Mouse (Mus musculus) frontal cortex, postnatal 25 days (tissue): ENCODE results near the gene Hook2.

Source experiments
- DNase-seq, 2 experiments: peaks; one replicate each; pipeline ENCODE4 v3.0.0; 2022; ENCODE audit warnings: low spot score in 2 of 2

The Hook2 gene

DNA sequence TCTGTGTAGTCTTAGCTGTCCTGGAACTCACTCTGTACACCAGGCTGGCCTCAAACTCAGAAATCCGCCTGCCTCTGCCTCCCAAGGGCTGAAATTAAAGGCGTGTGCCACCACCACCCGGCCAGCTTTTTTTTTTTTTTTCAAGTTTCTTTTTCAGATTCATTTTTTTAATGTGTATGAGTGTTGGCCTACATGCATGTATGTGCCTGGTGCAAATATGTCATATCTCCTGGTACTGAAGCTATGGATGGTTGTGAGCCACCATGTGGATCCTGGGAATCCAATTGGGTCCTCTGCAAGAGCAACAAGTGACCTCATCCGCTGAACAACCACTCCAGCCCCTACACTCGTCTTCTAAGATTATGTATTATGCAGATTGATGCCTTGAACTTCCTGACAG lies 3.0 kb upstream of the Hook2 start:
- no peak for DNase-seq

DNA sequence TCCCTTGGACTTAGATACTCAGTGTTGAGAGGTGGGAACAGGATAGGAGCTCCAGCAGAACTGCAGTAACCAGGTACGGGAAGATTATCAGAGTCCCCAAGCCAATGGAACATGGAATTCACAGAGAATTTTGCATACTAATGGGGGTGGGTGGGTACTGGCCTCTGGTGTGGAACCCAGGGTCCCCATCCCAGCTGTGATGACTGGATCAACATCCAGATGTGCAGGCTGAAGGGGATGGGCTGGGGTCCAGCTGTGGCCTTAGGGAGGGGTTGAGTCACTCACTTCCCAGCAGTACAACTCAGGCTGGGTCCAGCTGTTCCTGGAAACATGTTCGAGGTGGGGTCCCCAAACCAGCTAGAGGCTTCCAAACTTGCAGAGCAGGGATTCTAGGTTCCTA lies 2.5 kb upstream of the Hook2 start:
- no peak for DNase-seq

DNA sequence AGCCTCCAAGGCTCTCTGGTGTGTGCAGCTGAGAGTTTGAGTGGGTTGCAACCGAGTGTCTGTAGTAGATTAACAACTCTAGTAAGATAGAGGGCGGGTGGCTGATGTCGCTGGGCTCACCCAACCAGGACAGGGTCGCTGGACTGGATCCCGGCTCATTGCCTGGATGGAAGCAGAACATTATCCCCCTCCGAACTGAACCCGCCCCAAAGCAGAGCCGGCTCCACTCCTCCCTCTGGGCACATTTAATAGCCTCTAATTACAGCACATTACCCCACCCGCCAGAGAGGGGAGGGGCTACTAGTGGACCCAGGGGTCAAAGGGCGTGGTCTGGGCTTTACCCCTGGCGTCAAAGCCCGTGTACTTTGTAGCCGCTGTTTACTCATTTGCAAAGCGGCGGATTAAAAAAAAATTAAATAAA lies 1.1 kb upstream of the Hook2 start:
- no peak for DNase-seq

DNA sequence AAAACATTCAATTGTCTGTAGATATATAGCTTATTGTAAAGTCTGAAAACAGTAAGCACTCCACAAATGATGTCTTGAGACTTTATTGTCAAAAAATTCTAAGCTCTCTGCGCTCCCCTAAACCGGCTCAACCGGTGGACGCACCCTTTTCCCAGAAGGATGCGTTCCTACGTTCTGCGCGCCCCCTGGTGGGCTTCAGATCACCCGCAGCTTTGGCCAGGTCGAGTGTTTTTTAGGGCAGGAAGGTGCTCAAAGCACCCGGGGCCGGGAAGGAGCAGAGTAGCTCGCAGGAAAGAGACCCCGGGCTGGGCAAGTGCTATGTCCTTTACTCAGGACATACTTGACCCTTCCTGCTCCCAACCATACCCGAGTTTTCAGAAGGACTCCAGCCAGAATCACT lies 593 bp upstream of the Hook2 start:
- peak; percentile 87 for DNase-seq

DNA sequence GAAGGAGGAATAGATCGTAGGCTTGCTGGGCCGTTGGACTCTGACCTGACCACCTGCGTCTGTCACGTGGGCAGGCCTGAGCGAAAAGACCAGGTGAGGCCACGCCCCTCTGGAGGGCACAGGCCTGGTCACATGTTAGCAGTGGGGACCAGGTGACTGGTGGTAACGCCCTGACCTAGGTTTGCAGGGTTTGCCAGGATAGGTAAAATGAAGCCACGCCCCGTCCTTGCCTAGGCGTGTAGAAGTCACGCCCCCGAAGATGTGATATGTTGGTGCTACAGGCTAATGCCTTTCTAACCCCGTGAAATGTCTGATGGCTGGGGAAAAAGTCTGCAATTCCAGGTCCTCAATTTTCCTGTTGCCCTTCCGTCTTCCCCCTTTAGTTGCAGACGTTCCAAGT lies 433 bp downstream of the Hook2 start:
- no peak for DNase-seq

DNA sequence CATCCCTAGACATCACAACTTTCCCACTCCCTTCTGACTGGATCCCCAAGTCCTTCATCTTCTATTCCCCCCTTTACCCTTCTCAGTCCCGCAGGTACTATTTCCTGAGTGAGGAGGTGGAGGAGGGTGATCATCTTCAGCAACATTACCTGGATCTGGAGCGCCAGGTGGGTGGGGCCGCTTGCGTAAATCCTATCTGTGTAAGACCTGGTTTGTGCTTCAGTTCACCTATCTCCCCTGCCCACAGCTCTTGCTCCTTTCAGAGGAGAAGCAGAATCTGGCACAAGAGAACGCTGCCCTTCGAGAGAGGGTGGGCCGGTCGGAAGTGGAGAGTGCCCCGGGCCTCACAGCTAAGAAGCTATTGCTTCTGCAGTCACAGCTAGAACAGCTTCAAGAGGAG lies 4.0 kb downstream of the Hook2 start:
- DNase-seq = no peak

DNA sequence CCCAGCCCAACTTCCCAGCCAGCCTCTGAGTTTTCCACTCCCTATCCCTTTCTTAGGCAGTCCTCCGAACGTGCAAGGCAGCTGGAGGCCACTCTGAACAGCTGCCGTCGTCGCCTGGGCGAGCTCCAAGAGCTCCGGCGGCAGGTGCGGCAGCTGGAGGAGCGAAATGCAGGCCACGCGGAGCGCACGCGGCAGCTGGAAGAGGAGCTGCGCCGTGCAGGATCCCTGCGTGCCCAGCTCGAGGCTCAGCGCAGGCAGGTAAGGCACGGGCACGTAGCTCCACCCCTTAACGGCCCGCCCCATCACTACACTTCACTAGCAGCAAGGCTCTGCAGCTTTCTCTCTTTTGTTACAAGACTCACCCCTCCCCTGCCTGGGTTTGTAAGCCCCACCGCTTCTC lies 5.3 kb downstream of the Hook2 start:
- no peak for DNase-seq

DNA sequence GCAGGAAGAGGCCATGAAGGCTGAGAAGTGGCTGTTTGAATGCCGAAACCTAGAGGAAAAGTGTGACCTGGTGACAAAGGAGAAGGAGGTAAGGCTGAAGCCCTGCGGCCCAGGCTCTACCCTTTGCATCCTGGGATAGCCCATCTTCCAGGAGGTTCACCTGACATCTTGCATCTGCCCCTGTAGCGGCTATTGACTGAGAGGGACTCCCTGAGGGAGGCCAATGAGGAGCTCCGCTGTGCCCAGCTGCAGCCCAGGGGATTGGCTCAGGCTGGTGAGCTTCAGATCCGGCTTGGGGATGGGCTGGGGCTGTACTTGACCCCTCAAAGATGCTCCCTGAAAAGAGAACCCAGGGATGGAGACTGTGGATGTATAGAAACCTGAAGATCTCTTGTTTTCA lies 6.6 kb downstream of the Hook2 start:
- no peak for DNase-seq

DNA sequence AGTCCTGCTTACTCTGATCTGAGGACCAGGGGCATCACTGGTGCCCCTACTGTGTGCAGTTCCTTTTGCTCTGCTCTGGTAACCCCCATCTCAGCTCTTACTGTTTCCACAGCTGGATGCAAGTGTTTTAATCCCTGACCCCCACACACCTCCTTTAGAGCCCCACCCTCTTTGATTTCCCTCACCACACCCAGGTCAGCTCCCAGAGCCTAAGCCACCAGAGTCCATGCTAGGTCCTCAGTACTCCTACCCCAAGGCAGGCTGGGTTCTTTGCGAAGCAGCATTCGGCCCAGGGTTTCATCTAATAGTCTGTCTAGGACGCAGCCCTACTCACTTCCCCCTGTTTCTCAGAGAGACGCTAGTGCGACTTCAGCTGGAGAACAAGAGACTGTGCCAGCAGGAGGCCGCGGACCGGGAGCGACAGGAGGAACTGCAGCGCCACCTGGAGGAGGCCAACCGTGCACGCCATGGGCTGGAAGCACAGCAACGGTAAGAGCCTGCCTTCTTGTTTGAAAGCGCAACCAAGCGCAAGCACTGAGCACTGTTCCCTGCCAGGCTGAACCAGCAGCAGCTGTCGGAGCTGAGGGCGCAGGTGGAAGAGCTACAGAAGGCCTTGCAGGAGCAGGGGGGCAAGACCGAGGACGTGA lies 7.4 kb downstream of the Hook2 start:
- DNase-seq = peak; percentile 85 to 89

DNA sequence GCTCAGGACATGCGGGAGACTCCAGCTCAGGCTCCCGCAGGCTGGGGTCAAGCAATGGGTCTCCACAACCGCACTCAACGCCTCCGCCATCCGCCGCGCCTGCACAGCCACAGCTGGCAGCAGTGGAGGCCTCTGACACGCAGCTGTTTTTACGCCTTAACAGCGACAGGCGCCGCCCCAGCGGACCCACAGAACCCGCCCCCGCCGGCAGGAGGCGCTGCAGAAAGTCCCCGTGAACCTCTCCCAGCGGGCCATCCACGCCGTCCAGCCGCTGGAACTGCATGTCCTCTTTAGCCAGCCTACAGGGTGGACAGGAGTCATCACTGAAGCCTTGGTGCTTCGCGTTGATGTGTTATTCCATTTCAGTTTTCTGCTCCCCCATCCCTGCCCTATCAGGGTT lies 17.3 kb downstream of the Hook2 start:
- no peak for DNase-seq

DNA sequence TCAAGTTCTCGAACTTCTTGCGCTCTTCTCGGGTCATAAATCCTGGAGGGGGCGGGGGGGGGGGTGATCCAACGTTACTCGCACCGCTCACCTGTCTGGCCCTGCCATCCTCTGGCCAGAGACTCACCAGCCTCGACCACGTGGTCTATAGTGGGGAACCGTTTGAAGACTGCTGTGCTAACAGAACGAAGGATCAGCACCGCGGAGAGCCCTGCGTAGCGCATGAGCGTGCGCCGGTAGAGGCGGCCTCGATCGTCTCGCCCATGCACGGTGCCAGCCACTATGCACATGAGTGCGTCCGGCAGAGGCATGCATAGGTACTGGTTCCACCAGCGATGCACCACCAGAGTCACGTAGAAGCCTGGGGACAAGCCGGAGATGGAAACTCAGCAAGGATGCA lies 20.8 kb downstream of the Hook2 start:
- no peak for DNase-seq

DNA sequence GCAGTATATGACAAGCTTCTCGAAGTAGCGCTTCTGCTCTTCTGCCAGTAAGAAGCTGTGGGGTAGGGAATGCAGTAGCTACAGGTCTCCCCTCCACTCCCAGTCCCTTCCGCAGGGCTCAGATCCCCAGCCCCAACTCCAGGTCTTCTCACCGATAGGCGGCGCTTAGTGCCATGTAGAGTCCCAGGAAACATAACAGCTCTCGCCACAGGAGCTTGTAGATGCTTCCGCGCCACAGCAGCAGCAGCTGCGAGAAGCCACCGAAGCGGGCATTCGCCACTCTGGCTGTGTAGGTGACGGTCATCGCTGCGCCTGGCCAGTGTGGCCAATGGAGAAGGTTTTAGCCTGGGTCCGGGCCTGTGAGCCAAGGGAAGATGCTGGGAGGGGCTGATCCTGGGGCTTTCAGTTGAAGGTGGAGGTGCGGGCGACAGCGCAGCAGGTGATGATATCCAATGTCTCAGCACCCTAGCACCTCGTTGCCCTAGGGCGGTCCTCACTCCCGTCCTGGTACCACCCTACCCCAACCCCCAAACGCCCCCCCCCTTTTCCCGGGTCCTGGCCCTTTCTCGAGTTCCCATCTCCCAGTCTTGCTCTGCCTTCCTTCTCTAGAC lies 22.9 kb downstream of the Hook2 start:
- peak in 1 of 2 experiments; percentile 57 for DNase-seq

DNA sequence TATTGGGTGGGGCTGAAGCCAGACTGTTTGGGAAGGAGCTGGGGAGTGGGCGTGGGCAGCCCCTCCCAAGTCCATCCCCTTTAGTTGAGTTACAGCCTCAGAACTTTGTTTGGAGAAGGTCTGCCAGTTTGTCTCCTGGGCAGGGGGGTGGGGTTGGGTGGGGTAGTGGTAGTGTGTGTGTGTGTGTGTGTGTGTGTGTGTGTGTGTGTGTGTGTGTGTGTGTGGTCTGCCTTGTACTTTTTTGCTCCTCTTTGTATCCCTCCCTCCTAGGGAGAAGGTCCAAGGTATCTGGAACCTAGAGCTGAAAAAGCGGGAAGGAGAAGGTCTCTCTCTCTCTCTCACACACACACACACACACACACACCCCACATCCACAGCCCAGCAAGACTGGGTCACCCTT lies 24.0 kb downstream of the Hook2 start, which contains the start of gene Best2:
Gene Best2 (minus strand): TSS at position 101 of the 400 bp plus-strand sequence.
- no peak for DNase-seq

DNA sequence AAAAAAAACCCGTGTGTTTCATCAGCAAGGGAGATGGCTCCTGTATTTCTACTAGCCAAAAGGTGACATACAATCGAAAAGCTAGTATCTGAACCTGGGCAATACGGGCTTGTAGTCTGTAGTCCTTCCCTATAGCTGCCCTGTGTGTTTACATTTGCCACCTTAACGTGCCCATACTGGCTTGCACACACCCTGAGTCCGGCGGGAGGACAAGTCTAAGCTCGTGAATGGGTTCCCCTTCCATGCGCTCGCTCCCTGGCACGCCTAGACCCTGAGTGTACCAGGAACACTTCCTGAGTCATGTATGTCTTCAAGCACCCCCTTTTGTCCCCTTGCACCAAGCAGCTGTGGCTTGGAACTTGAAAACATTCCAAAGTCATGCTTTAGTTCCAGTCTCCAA lies 26.3 kb downstream of the Hook2 start:
- DNase-seq = no peak

DNA sequence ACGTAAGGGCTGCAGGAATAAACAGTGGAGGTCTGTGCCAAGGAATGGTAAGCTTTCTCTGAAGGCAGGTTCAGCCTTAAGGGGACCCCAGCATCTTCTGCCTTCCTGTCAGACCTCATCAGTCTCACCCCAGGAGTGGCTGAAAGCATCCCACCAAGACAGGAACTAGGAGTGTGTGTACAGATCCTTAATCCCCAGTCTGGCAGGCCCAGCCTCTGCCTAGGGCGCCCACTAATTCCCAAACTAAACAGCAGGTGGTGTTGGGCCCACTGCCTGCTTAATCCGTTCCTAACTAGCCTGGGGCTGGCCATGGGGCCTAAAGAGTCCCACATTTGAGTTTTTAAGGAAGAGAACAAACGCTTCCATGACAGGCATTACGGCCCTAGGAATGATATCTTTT lies 26.8 kb downstream of the Hook2 start:
- no peak for DNase-seq

DNA sequence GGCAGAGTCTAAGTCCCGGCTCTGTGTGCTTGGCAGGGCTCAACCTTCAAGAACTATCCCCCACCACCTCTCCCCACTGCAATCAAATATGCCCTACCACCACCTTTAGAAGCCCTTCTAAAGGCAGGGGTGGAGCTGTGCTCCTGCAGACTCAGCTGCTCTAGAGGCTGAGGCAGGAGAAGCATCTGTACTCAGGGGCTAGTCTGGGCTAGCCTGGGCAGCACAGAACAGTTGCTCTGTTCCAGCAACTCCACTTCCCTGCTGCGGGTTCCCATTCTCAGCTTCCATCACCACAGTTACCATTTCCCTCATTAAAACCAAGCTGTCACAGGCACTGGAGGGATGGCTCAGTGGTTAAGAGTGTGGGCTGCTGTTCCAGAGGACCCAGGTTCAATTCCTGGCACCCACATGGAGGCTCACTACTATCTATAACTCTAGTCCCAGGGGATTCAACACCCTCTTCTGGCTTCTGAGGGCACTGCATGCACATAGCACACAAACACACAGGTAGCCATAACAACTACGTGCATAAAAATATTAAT lies 31.2 kb downstream of the Hook2 start:
- no peak for DNase-seq

DNA sequence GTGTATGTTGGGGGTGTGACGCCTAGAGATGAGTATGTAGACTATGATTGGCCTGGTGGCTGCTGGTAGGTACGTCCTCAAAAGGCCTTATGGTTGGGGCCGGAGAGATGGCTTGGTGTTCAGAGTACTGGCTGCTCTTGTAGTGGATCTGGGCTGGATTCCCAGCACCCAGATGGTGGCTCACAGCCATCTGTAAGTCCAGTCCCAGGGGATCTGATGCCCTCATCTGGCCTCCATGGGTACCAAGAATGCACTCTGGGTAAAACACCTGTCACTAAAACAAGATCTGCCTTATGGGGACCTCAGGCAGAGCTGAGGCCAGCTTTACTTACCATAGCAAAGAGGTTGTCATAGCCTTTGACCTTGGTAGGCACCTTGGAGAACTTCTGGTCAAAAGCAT lies 33.4 kb downstream of the Hook2 start:
- DNase-seq = no peak

DNA sequence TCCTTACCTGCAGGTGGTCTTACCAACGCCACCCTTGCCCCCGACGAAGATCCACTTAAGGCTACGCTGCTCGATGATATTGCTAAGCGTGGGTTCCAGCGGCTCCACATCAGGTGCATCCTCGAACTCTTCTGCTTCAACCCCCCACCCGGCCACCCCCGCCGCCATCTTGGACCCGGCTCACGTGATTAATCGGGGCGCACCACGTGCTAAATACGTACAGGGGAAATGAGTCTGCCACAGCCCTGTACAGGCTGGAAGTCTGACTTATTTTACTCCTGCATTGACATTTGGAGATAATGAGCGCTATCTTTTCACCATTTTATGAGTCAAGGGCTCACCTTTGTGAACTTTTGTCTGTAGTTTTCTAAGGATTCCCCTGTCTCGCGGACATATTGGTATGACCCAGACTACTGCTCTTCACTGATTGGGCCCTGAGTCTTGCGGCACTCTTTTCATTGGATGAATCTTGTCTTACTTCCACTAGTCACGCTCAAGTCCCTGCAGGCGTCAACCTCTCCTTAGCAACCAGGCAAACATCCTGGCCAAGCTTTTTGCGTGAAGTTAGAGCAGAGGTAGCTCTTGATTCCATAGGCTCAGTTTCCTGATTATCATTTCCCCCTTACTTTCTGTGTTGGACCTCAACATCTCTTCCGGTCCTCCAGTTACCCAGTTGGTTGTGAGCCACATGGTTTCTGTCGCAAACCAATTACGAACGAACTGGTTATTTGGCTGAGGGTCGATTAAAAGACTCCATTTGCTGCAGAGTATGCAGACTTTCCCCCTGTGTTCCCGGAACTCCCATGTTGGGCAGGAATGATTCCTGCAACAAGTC lies 34.9 kb downstream of the Hook2 start, which contains the start of gene Asna1:
Gene Asna1 (minus strand): TSS at position 184 of the 835 bp plus-strand sequence.
- DNase-seq = peak; percentile 57 to 65

DNA sequence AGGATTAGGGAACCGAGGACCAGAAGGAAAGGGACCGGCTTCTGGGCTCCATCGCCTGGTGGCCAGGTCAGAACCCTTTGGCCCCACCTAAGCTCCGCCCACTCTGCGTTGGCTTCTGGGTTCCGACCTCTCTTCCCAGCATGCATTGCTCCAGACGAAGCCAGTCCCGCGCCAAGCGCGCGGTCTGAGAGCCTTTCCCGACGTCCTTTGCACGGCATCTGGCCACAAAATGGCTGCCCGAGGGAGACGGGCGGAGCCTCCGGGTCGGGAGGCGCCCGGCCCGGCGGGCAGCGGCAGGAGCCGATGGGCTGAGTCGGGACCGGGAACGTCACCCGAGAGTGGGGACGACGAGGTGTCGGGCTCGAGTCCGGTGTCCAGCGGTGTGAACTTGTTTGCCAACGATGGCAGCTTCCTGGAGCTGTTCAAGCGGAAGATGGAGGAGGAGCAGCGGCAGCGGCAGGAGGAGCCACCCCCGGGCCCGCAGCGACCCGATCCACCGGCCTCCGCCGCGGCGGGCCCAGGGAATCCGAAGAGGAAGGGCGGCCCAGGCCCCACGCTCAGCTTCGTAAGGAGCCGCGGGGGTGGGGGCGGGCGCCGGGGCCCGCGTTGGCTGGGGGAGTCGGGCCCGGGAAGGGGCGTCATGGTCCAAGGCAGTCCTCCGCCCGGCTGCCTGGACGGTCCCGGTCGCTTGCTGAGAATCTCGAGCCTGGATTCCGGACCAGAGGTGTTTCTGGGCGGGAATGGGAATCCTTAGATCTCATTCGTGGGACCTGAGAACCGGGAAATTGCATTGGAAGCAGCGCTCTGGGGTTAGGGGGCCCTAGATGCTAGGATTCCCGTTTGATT lies 36.5 kb downstream of the Hook2 start, which contains the start of gene Trir:
Gene Trir (plus strand): TSS at position 154 of the 846 bp plus-strand sequence.
- peak; percentile 91 to 94 for DNase-seq

DNA sequence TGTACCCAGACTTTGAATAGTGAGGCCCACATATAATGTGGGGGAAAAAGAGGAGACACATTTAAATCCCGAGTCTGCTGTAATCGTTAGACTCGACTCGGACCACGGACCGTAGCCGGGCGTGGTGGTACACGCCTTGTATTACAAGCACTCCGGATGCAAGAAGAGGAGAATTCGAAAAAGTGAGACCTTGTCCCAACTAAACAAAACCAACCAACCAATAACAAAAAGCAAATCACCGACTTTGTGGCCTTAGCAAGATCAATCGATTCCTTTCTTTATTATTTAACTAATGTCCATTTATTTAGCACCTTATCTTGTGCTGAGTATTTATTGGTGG lies 37.1 kb downstream of the Hook2 start:
- no peak for DNase-seq

DNA sequence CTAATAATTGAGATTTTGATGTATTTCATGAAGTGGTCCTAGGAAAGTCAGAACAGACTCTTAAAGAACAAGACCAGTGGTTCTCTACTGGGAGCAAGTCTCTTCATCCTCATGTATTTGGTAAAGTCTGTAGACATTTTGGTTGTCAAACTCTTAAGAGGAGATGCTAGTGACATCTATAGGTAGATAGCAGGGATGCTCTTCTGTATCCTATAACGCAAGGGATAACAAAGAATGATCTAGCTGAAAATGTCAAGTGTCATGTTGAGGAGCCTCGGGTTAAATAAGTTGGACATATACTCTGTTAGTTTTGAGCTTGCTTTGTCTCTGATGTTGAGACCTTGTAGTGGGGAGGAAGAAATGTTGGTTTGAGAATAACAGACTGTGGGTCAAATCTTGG lies 37.5 kb downstream of the Hook2 start:
- no peak for DNase-seq

DNA sequence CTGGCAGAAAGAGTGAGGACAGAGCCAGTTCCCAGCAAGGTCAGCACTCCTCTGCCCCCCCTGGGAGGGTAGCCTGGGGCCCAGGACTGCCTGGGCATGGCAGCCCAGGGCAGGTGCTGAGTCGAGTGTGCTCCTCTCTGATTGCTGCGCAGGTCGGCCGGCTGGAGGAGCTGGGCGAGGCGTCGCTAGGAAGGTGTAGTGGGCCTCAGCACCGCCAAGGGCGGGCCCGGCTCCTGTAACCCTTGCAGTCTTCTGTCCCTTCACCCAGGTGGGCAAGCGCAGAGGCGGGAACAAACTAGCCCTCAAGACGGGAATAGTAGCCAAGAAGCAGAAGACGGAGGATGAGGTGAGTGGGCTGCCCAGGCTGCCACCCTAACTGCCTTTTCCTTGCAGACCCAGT lies 38.9 kb downstream of the Hook2 start:
- DNase-seq = no peak
